ENCODE assay signal across 26 mouse cellular contexts in genomic region chr3:129365919-129366318, GRCm38 (mm10). TPM values are rescaled to one million over a fixed set of nuclear protein-coding genes. Genes with fewer than 3 reads are reported as not detected.
"Had no signal": no experiment of that assay in that cellular context is flagged by ENCODE, and none has a peak within 500 bp of the region (broad histone marks: within the 10 kb centered on the region; RNA-seq: fewer than 3 reads in every experiment).

No protein-coding gene starts in this region.

- ATAC-seq: hindbrain, embryonic 16.5 days; inflammation-experienced regulatory T-cells, adult 6 months; intestine, embryonic 16.5 days had no signal

- H3K4me3 ChIP-seq: heart, embryonic 10.5 days; heart, embryonic 12.5 days; hindbrain, embryonic 10.5 days; hindbrain, embryonic 12.5 days; layer of hippocampus, adult 2 months; left cerebral cortex, adult 2 months; limb, embryonic 10.5 days; limb, embryonic 12.5 days; liver, embryonic 13.5 days; liver, embryonic 15.5 days had no signal

- H3K36me3 ChIP-seq: heart, embryonic 10.5 days; heart, embryonic 12.5 days; hindbrain, embryonic 10.5 days; hindbrain, embryonic 12.5 days; limb, embryonic 10.5 days; limb, embryonic 12.5 days; liver, embryonic 13.5 days; liver, embryonic 15.5 days had no signal

- H3K4me2 ChIP-seq: heart, embryonic 12.5 days; hindbrain, embryonic 12.5 days; hindbrain, embryonic 14.5 days; limb, embryonic 12.5 days; liver, embryonic 11.5 days; liver, embryonic 13.5 days; liver, embryonic 15.5 days had no signal

- H3K9me3 ChIP-seq: heart, embryonic 10.5 days; hindbrain, embryonic 10.5 days; hindbrain, embryonic 12.5 days; limb, embryonic 10.5 days; limb, embryonic 12.5 days; liver, embryonic 13.5 days; liver, embryonic 15.5 days had no signal

- H3K27ac ChIP-seq: heart, embryonic 10.5 days; hindbrain, embryonic 10.5 days; hindbrain, embryonic 12.5 days; hindbrain, embryonic 14.5 days; layer of hippocampus, adult 2 months; left cerebral cortex, adult 2 months; limb, embryonic 10.5 days; limb, embryonic 12.5 days; liver, embryonic 13.5 days; liver, embryonic 15.5 days had no signal

- DNase-seq: gastrocnemius, postnatal 14 days; gastrocnemius, postnatal 36 days; heart, adult 18-20 months; heart, postnatal 10 days; heart, postnatal 4 days; kidney, adult 18-20 months; kidney, adult 8-10 months; kidney, postnatal 10 days; kidney, postnatal 25 days; kidney, postnatal 4 days; liver; liver, embryonic 13.5 days had no signal

- H3K4me1 ChIP-seq: heart, embryonic 10.5 days; heart, embryonic 12.5 days; hindbrain, embryonic 10.5 days; hindbrain, embryonic 12.5 days; limb, embryonic 10.5 days; limb, embryonic 12.5 days; liver, embryonic 13.5 days; liver, embryonic 15.5 days had no signal

- H3K27me3 ChIP-seq: heart, embryonic 12.5 days; hindbrain, embryonic 12.5 days; limb, embryonic 12.5 days; liver, embryonic 13.5 days; liver, embryonic 15.5 days had no signal

- H3K9ac ChIP-seq: heart, embryonic 12.5 days; hindbrain, embryonic 12.5 days; hindbrain, embryonic 14.5 days; limb, embryonic 12.5 days; liver, embryonic 13.5 days; liver, embryonic 15.5 days had no signal

RNA-seq across cellular contexts. Expression of gene Enpep, which starts 33.4 kb away (rescaled TPM):
- polyA plus RNA-seq: inflammation-experienced regulatory T-cells, adult 6 months had no signal
